Mouse (Mus musculus) CH12.LX (cell line): Measurements from ENCODE around the gene Gnat1. TPM values are rescaled to one million over a fixed set of nuclear protein-coding genes. Genes with fewer than 3 reads are reported as not detected.
A peak's percentile ranks its signal among the peaks of the same experiment; 100 is the strongest.

Experiments
- DNase-seq: peaks from one replicate; pipeline ENCODE4 v3.0.0-alpha.2; 2013; ENCODE audit errors: extremely low read depth
- H3K27ac ChIP-seq: 2 replicates; pipeline ENCODE4 v1.5.1; 2012; ENCODE audit warnings: low read depth, mild to moderate bottlenecking, control low read depth, moderate library complexity; ENCODE audit not compliant: insufficient read depth
- H3K27me3 ChIP-seq: replicated peaks from 2 replicates; pipeline ENCODE3; 2012; ENCODE audit warnings: inconsistent platforms
- H3K36me3 ChIP-seq, 2 experiments: replicated peaks in 1 of 2; 2 replicates each; pipeline versions ENCODE3 to v1.6.1; 2012; ENCODE audit warnings: inconsistent platforms in 1 of 2, low read length in 1 of 2, mild to moderate bottlenecking in 1 of 2, mixed read lengths in 1 of 2, moderate library complexity in 1 of 2; ENCODE audit not compliant: control insufficient read depth in 1 of 2, insufficient read depth in 1 of 2
- H3K4me1 ChIP-seq, 2 experiments: 2 replicates each; pipeline ENCODE4 v1.6.1; 2012; ENCODE audit warnings: inconsistent platforms in 1 of 2, moderate library complexity in 1 of 2; ENCODE audit not compliant: insufficient read depth in 2 of 2, control insufficient read depth in 1 of 2
- H3K4me2 ChIP-seq: 2 replicates; pipeline ENCODE4 v1.6.1; 2012; ENCODE audit warnings: low read depth, mild to moderate bottlenecking, control low read depth; ENCODE audit not compliant: poor library complexity, insufficient read depth, severe bottlenecking
- H3K4me3 ChIP-seq, 3 experiments: fragments of 150-350 bp in 1 of 3; sonication (generic) in 1 of 3; replicated peaks in 1 of 3; 2 replicates each; pipeline versions ENCODE3 to v1.5.1; 2011 to 2012; ENCODE audit warnings: low read depth in 2 of 3, low read length in 2 of 3, mild to moderate bottlenecking in 2 of 3, moderate library complexity in 2 of 3, control low read depth in 1 of 3, improper control_type of control experiment in 1 of 3, inconsistent platforms in 1 of 3, mixed read lengths in 1 of 3; ENCODE audit not compliant: poor library complexity in 1 of 3
- H3K79me2 ChIP-seq: replicated peaks from 2 replicates; pipeline ENCODE4 v1.6.1; 2012; ENCODE audit warnings: mild to moderate bottlenecking, moderate library complexity; ENCODE audit not compliant: control insufficient read depth, poor library complexity, insufficient read depth, severe bottlenecking; ENCODE audit errors: extremely low read depth
- H3K9ac ChIP-seq: 2 replicates; pipeline ENCODE4 v1.6.1; 2012; ENCODE audit warnings: low read depth, mild to moderate bottlenecking, control low read depth, moderate library complexity; ENCODE audit not compliant: insufficient read depth
- H3K9me3 ChIP-seq: replicated peaks from 2 replicates; pipeline ENCODE3; 2012; ENCODE audit warnings: low read length, inconsistent platforms, mixed read lengths
- BHLHE40 ChIP-seq: IDR thresholded peaks from 2 replicates; pipeline ENCODE4 v1.6.1; 2011; ENCODE audit warnings: mild to moderate bottlenecking, low read depth, low read length, improper control_type of control experiment
- EP300 ChIP-seq: IDR thresholded peaks from 2 replicates; pipeline ENCODE4 v1.6.1; 2011; ENCODE audit warnings: low read length, improper control_type of control experiment
- ETS1 ChIP-seq: conservative IDR thresholded peaks from 2 replicates; pipeline ENCODE4 v1.6.1; 2012; ENCODE audit warnings: low read depth, mild to moderate bottlenecking, inconsistent platforms, low read length, improper control_type of control experiment, moderate library complexity
- HCFC1 ChIP-seq: IDR thresholded peaks from 2 replicates; pipeline ENCODE4 v1.6.1; 2012; ENCODE audit warnings: low read depth, mild to moderate bottlenecking, inconsistent platforms, low read length, improper control_type of control experiment
- KAT2A ChIP-seq: IDR thresholded peaks from 2 replicates; pipeline ENCODE4 v1.6.1; 2012; ENCODE audit warnings: low read length, improper control_type of control experiment, inconsistent platforms; ENCODE audit not compliant: insufficient replicate concordance
- MAFK ChIP-seq: IDR thresholded peaks from 2 replicates; pipeline ENCODE4 v1.6.1; 2011; ENCODE audit warnings: low read length, improper control_type of control experiment; ENCODE audit not compliant: insufficient replicate concordance
- MAZ ChIP-seq: IDR thresholded peaks from 2 replicates; pipeline ENCODE4 v1.6.1; 2012; ENCODE audit warnings: low read depth, mild to moderate bottlenecking, inconsistent platforms, low read length, improper control_type of control experiment, moderate library complexity
- MYC ChIP-seq: IDR thresholded peaks from 2 replicates; pipeline ENCODE4 v1.6.1; 2011; ENCODE audit warnings: low read depth, mild to moderate bottlenecking, improper control_type of control experiment, low read length
- NELFE ChIP-seq: IDR thresholded peaks from 2 replicates; pipeline ENCODE4 v1.6.1; 2011; ENCODE audit warnings: low read depth, low read length, improper control_type of control experiment
- NRF1 ChIP-seq: IDR thresholded peaks from 2 replicates; pipeline ENCODE4 v1.6.1; 2014; ENCODE audit warnings: low read depth, mild to moderate bottlenecking, inconsistent platforms, low read length, improper control_type of control experiment, moderate library complexity
- POLR2A ChIP-seq: IDR thresholded peaks from 2 replicates; pipeline ENCODE4 v1.6.1; 2011; ENCODE audit warnings: low read depth, mild to moderate bottlenecking, improper control_type of control experiment, low read length
- RCOR1 ChIP-seq: conservative IDR thresholded peaks from 2 replicates; pipeline ENCODE4 v1.6.1; 2012; ENCODE audit warnings: low read depth, mild to moderate bottlenecking, inconsistent platforms, low read length, improper control_type of control experiment
- SIN3A ChIP-seq: IDR thresholded peaks from 2 replicates; pipeline ENCODE4 v1.6.1; 2012; ENCODE audit warnings: low read length, improper control_type of control experiment, inconsistent platforms
- SMC3 ChIP-seq: IDR thresholded peaks from 2 replicates; pipeline ENCODE4 v1.6.1; 2011; ENCODE audit warnings: low read depth, low read length, improper control_type of control experiment
- TBP ChIP-seq: conservative IDR thresholded peaks from 2 replicates; pipeline ENCODE4 v1.6.1; 2011; ENCODE audit warnings: low read depth, low read length, improper control_type of control experiment
- USF2 ChIP-seq: conservative IDR thresholded peaks from 2 replicates; pipeline ENCODE4 v1.6.1; 2011; ENCODE audit warnings: low read depth, low read length, improper control_type of control experiment
- ZC3H11A ChIP-seq: IDR thresholded peaks from 2 replicates; pipeline ENCODE4 v1.6.1; 2012; ENCODE audit warnings: low read depth, mild to moderate bottlenecking, inconsistent platforms, low read length, improper control_type of control experiment
- dilution Hi-C: fragments of 300-500 bp; cut with MboI; formaldehyde crosslinking; loops from 2 replicates; pipeline ENCODE4 v1.14.3; 2020; ENCODE audit warnings: low sequenced_read_pairs; ENCODE audit not compliant: extremely low pct_unique_long_range_greater_than_20kb, extremely low pct_ligation_motif_present
- in situ Hi-C: fragments of 300-500 bp; cut with MboI; formaldehyde crosslinking; loops from 3 replicates; pipeline ENCODE4 v1.14.3; 2019; ENCODE audit warnings: low sequenced_read_pairs, low pct_ligation_motif_present, low pct_unique_long_range_greater_than_20kb, mixed read lengths
- polyA plus RNA-seq: library from polyadenylated mRNA; unstranded; fragments of >175 nt; gene quantifications from 2 replicates; pipeline ENCODE4 v1.2.1, GENCODE M21; 2012; ENCODE audit warnings: low read depth; ENCODE audit not compliant: insufficient read length
- total RNA-seq, 2 experiments: library from RNA; depleted of rRNA; stranded (reverse); fragments of 300-350 nt in 1 of 2; fragments of >200 nt in 1 of 2; gene quantifications; 2 replicates each; pipeline ENCODE4 v1.2.3; 2012 to 2014

Gene Gnat1
- total and polyA plus RNA-seq, 3 experiments, result 3.0 TPM; not detected in 2

DNA sequence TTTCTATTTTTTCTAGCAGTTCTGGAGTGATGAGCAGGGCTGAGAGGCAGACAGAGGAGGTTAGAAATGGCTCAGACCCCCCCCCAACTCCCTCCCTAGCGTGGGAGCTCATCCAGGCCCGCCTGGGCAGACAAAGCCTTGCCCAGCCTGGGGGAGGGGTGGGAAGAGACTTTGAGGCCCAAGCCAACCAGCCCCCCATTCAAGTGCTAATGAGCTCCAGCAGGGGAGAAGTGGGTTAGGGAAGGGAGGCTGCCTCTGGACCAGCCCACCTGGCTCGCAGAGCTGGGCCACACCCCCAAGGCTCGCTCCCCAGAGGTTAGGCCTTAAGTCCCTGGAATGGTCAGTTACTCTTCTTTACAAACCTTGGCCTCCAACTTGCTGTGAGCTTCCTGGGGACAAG lies 48.9 kb downstream of the Gnat1 start:
- Histone ChIP-seq H3K27ac (no peak overlapping the region; the same call in 1 of the 2 replicates), H3K27me3 (no peaks in the 10 kb centered on the region), H3K79me2 (peaks cover 81% of the 10 kb centered on the region), H3K36me3 (peaks cover 17 to 52% of the 10 kb centered on the region in 2 experiments), H3K9ac (peak overlapping the region; percentile 39; the same call in 1 of the 2 replicates), H3K9me3 (no peaks in the 10 kb centered on the region), H3K4me1 (peaks cover 26 to 69% of the 10 kb centered on the region in 2 experiments), H3K4me2 (no peak overlapping the region), H3K4me3 (no peak overlapping the region)
- DNase-seq, result no peak
- dilution Hi-C loops, result no loop called here
- in situ Hi-C loops, result no loop called here
- TF ChIP-seq BHLHE40 (no peak), KAT2A (no peak)

DNA sequence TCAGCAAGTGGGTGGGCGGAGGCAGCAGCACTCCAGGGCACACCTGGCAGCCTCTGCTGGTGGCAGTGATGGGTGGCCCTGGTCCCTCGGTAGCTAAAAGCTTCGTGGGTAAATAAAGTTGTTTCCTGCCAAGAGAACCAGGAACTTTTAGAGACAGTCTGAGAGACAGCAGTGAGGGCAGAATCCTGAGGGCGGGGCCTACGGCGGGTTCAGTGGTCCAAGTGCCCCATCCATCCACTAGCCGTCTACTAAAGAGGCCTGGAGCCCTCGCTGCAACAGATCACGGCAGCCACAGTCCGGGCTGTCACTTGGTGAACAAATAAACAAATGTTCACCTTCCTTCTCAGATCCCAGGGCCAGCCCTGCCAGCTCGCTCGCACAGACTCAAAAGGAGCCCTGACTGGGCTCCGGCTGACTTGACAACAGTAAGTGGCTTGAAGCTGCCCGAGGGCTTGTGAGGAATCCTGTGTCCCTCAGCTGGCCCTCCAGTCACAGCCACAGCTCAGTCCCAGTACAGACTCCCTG lies 49.5 kb downstream of the Gnat1 start:
- in situ Hi-C loops, result no loop called here
- peak overlapping the region; percentile 68 for H3K27ac ChIP-seq
- peak overlapping the region in 2 of 3 experiments; percentile 52 to 59 for H3K4me3 ChIP-seq

DNA sequence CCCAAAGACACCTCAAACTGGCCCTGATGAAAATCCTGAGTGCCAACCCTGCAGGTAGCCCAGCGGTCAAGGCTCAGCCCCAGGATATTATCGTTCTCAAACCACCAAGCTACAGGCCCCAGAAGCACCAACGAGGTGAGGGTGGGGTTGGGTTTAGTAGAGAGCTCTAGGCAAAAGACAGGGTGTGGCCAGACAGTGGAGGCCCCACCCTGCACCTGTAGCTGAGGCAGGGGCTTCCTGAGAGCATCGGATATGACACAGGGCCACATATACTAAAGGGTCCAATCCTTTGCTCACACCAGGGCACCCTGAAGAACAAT lies 50.1 kb downstream of the Gnat1 start:
- Histone ChIP-seq H3K4me1 (peaks cover 35 to 80% of the 10 kb centered on the region in 2 experiments), H3K9ac (peak overlapping the region; percentile 39), H3K27me3 (no peaks in the 10 kb centered on the region), H3K4me3 (peak overlapping the region; percentile 48 to 59 (median 52)), H3K9me3 (no peaks in the 10 kb centered on the region), H3K27ac (peak overlapping the region; percentile 88), H3K79me2 (peaks cover 74% of the 10 kb centered on the region), H3K4me2 (peak overlapping the region; percentile 56), H3K36me3 (peaks cover 28 to 64% of the 10 kb centered on the region in 2 experiments)
- in situ Hi-C loops, result no loop called here
- peak; percentile 60 for DNase-seq
- dilution Hi-C loops, result no loop called here
- TF ChIP-seq POLR2A (peak; percentile 59; the same call in 1 of the 2 replicates), TBP (0 out of 2 replicates have a peak, but pooled peaks have one; percentile 8), MAZ (0 out of 2 replicates have a peak, but pooled peaks have one; percentile 24), SIN3A (peak; percentile 37; the same call in 1 of the 2 replicates), NRF1 (no peak)

More for the DNA sequence above, 49.5 kb downstream of the Gnat1 start:
- dilution Hi-C loops, result no loop called here
- no peak for TF ChIP-seq MAFK
- no peak for TF ChIP-seq USF2
- TF ChIP-seq HCFC1, result no peak
- TF ChIP-seq MYC, result no peak
- TF ChIP-seq POLR2A, result no peak
- no peak for TF ChIP-seq EP300
- TF ChIP-seq NRF1, result no peak
- no peak for TF ChIP-seq SMC3
- no peak for TF ChIP-seq NELFE
- no peak for TF ChIP-seq ETS1
- TF ChIP-seq ZC3H11A, result no peak
- no peak for TF ChIP-seq BHLHE40
- no peak for TF ChIP-seq RCOR1
- TF ChIP-seq, all 38 proteins: peak for 0
- Histone ChIP-seq H3K27me3 (no peaks in the 10 kb centered on the region), H3K4me2 (peak overlapping the region; percentile 56), H3K9me3 (no peaks in the 10 kb centered on the region), H3K9ac (peak overlapping the region; percentile 39), H3K36me3 (peaks cover 22 to 58% of the 10 kb centered on the region in 2 experiments), H3K4me1 (peaks cover 29 to 74% of the 10 kb centered on the region in 2 experiments), H3K79me2 (peaks cover 80% of the 10 kb centered on the region)
- DNase-seq, result no peak
